Mouse (Mus musculus) heart, postnatal 25 days (tissue): Measurements from ENCODE around the gene Tfpi2. TPM values are rescaled to one million over a fixed set of nuclear protein-coding genes. Genes with fewer than 3 reads are reported as not detected.
A peak's percentile ranks its signal among the peaks of the same experiment; 100 is the strongest.

Experiments
- DNase-seq: peaks from one replicate; pipeline ENCODE4 v3.0.0; 2022; ENCODE audit warnings: low spot score
- intact Hi-C: fragments of 180-260 bp; cut with DNase I; formaldehyde crosslinking; loops from one replicate; pipeline ENCODE4 v1.15.1; 2025
- total RNA-seq, 2 experiments: library from RNA; stranded (reverse); gene quantifications; 2 replicates each; pipeline ENCODE4 v1.2.3; 2021

Tfpi2 gene
- total RNA-seq, result 1 to 10 TPM; 1.2 to 1.5 TPM

DNA sequence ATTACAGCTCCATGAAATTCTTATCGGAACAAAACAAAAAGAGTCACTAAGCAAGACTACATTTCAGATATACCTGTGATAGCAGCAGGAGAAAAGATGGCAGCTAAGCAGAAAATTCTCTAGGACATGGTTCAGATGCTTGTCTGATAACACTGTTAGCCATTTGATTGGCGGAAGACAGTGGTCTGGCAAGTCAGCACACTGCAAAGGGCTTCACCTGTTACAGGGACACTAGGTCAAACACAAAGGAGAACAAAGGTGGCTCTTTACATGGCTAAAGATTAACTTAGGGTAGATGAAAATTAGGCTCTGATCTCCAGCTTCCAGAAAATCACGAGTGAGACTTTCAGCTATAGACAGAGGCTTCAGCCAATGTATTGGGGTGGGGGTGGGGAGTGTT, at the start of gene Tfpi2:
Gene Tfpi2, minus strand, starts transcription at position 170 of the 400 bp plus-strand sequence.
- intact Hi-C loops, result no loop called here

DNA sequence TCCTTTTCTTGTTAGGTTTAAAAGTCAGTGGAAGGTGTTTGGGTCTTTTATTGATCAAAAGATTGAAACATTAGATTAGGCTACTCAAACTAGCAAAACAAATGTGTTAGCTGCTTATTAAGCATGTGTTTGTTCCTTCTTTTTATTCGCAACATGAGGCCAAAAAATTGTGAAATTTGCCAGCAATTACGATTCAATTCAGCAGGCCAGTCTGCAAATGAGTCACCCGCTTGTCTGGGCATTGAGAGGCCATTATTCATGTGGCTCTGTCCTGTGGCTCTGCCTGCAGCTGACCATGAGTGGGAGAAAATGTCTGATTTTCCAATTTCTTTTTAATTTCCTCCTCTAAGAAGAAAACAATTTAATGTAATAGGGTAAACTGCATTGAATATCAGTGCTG, 42.2 kb upstream of the Tfpi2 start:
- intact Hi-C loops, result no loop called here
- DNase-seq, result no peak

More for the DNA sequence above, at the start of gene Tfpi2:
- DNase-seq, result no peak

DNA sequence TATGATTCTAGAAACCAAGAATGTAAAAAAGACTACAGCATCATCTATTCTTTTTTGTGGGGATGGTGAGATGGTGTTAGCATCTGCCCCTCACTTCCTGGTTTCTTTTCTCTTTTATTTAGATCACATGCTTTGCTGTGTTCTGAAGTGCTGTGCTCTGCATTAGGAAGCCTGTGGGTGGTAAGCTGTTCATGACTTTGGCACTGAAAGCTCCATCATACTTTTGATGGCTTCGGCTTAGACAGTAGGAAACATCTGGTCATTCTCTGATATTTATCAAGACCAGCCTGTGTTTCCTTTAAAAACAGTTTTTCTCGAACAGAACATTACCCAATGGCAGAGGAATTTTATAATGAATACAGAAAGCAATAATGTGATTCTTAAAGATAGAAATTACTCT, 37.6 kb upstream of the Tfpi2 start:
- no peak for DNase-seq
- intact Hi-C loops, result no loop called here

DNA sequence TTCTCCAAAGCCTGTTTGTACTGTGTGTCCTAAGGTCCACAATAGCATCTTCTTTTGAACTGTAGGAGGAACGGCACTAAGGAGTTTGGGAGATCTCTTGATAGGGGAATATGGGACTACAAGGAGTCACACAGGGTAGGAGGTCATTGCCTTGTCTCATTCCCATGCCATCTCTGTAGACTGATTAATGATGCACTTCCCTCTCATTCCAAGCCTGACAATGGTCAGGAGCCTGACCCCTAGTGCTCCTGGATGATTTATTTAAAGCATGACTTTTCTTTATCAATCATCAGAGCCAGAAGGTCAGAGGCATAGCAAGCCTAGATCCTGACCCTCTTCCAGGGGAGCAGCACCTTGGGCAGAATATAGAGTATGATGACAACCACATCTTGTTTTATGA, 33.9 kb upstream of the Tfpi2 start:
- no peak for DNase-seq
- intact Hi-C loops, result no loop called here

DNA sequence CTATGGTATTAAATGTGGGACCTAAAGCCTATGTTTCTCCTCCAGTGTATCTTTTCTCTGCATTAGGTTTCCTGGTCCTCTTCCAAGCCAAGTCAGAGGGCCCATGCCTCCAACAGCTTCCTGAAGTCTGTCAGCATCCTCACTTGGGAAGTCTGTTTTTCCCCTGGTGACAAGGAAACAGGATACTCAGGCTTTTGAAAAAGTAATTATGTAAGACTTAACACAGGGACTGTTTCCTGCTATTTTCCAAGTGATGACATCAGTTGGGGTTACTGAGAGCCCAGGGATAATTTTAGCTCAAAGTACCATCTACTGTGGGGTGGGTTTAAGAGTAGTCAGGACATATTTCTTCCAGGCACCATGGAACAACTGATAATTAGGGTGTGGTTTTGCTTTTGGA, 20.8 kb upstream of the Tfpi2 start:
- intact Hi-C loops, result loop anchor here (5.0 to 10.0 kb wide), 2 partner anchors 75 to 97 kb away; no protein-coding TSS in a partner anchor
- no peak for DNase-seq

DNA sequence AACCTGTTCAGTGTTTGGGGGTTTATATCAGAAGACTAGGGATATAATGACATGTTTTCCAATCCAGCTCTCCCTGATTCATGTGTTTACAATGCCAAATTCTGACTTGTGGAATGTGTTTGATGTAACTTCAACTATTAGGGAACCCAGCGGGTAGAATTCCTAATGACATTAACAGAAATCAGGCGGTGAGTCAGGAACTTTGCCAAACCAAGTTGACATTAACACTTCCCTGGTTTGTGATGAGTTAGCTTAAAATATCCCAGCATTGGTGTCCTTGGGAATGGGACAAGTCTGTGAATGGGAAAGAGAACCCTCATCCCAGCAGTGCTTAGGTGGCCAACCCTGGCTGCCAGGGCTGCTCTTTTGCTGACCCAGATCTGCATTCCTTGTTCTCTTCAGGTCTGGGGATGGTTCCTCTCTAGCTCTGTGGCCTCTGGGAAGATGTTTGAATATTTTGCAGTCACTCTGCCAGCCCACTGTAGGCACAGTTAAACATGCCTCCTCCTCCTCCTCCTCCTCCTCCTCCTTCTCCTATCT, 19.9 kb upstream of the Tfpi2 start:
- no peak for DNase-seq
- intact Hi-C loops, result loop anchor here (5.0 to 10.0 kb wide), 2 partner anchors 74 to 96 kb away; no protein-coding TSS in a partner anchor

DNA sequence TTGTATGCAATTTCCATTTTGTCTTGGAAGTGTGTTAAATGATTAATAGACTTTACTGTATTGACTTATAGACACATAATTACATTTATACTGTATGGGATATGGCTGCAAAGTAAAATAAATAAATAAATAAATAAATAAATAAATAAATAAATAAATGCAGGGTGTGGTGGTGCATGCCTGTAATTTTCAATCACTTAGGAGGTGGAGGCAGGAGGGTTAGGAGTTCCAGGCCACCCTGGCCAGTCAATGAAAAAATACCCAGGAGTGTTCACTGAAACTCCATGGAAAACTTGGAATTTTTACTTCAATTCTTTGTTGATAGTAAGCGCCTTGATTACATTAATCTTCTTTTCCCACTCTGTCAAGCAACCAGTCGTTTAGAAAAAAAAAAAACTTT, 16.1 kb upstream of the Tfpi2 start:
- DNase-seq, result no peak
- intact Hi-C loops, result loop anchor here (2.0 to 10.0 kb wide), 4 partner anchors 38 to 93 kb away; partner anchors contain the start of gene Bet1

DNA sequence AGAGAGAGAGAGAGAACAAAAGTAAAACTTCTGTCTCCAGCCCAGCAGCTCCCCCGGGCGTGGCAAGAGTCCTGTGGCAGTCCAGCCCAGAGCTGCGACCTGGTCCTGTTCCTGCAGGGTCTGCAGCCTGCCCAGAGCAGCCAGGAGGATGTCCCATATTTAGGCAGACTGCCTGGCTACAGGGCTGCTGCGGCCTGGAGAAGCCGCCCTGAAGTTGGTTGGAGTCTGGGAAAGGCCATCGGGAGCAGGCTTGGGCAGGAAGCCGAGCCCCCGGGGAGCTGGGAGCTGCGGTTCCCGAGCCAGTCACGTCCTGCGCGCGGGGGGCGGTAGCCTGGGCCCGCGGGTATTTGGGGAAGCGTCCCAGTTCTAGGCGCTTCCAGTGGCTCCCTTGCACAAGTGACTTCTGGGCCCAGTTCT, 15.2 kb upstream of the Tfpi2 start, which contains the start of gene Gng11:
Gene Gng11, plus strand, starts transcription at position 15 of the 417 bp plus-strand sequence.
- intact Hi-C loops, result loop anchor here (2.0 to 10.0 kb wide), 3 partner anchors 37 to 83 kb away; partner anchors contain the start of gene Bet1
- DNase-seq, result peak; percentile 84

DNA sequence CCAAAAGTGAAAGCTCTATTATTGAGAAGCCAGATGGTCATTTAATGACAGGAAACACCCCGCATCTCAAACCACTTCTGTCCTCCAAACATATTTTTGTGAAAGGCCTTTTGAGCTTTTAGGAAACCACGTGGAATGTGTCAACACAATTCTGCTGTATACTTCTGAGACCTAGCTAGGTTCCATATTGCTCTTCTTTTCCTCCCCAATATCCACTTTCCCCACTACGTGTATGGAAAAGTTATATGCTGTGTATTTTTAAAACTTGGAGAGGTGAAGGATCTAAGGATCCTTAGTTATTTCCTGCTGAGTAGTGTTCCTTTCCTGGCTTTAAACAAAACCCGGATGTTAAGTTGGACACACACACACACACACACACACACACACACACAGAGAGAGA, 14.7 kb upstream of the Tfpi2 start:
- intact Hi-C loops, result loop anchor here (5.0 to 10.0 kb wide), 2 partner anchors 36 to 69 kb away; no protein-coding TSS in a partner anchor
- no peak for DNase-seq

DNA sequence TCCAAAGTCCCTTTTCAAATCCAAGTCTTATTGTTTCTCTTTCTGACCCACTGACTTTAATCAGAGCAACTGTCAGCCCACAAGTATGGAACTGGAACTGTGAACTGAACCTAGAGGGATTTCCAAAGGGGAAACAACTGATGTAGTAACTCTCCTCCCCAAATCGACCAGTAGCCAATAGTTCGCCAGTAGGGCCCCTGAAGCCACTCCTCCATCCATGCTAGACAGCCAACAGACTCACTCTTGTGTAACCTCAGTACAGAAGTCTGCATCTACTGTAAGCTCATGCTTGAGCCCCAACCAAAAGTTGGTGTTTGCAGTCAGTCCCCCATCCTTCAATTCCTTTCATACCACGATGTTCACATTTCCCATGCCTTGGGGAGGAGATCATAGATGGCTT, 12.0 kb upstream of the Tfpi2 start:
- DNase-seq, result no peak
- intact Hi-C loops, result loop anchor here (5.0 to 10.0 kb wide), 2 partner anchors 33 to 66 kb away; no protein-coding TSS in a partner anchor

DNA sequence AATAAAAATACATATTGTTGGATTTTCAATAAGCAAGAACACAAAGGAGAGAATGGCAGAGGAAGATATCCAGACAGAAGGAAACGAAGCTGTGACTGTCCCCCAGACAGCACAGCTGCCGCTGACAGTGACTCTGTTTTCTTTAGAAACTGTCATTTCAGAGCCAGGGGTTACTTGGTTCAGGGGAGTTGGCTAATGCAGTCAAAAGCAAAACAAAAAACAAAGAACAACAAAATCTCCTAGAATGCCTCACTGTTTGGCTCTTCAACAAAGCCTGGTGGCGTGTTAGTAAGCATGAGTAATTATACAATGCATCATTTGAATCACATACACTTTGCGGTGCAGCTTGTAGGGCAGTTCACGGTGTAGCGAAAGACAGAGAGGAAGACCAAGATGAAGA, 10.6 kb upstream of the Tfpi2 start:
- intact Hi-C loops, result no loop called here
- no peak for DNase-seq

DNA sequence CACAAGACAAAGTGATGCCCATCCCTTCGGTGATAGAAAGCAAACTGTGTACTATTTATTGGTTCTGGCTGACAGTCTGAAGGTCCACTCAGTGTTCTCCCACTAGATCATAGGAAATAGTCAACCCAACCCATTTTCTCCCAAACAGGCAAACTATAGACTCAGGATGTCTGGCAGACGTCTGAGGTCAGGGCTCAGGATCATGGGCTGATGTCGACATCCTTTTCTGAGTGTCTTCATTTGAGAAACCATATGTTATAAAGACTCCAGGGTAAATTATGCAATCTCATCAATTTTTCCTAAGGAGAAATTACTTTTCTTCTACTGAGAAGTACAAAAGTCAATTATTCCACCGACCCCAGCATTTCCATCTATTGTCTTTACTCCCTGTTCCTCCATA, 9.4 kb upstream of the Tfpi2 start:
- DNase-seq, result no peak
- intact Hi-C loops, result no loop called here

DNA sequence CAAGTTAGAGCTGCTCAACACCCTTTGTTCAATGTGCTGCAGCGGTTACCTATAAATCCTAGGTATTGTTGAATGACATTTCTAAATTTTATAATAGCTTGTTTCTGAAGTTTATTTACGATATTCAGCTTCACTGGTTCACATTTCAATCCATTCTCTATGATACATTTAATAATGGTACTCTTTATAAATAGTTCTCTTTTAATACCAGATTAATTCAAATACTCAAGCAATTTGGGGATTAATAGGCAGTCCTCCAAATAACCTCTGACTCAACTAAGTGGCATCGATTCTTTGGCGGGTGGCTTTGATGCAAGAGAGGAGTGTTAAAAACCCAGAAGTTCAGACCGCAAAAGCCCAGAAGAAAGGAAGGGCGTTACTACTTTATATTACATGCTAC, 4.8 kb upstream of the Tfpi2 start, which contains the start of gene Gngt1:
Gene Gngt1, plus strand, starts transcription at position 301 of the 400 bp plus-strand sequence.
- DNase-seq, result no peak
- intact Hi-C loops, result no loop called here

DNA sequence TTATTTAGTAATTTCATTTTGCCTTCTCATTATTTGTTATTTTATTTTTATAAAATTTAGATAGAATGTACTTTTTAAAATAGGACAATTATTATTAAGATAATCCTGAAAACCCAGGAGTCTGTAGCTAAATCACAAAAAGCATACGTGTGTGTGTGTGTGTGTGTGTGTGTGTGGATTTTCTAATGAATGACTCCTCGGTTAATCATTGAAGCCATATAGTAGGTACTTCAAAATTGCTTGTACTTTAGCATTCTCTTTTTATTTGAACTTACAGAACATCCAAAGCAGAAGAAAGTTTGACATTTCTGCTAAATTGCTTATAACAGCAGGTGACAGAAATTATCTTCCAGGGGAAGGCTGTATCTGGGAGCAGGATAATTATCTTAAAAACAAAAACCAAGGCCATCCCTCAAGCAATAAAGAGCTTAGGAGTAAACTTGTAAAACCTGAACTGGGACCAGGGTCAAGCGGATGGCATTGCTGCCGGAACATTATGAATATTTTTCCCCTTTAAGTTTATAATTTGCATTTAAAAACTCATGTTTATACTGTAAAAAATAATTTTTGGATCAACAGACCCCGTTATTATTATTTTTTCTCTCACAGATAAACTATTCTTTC, 5.9 kb downstream of the Tfpi2 start:
- intact Hi-C loops, result no loop called here
- DNase-seq, result no peak

DNA sequence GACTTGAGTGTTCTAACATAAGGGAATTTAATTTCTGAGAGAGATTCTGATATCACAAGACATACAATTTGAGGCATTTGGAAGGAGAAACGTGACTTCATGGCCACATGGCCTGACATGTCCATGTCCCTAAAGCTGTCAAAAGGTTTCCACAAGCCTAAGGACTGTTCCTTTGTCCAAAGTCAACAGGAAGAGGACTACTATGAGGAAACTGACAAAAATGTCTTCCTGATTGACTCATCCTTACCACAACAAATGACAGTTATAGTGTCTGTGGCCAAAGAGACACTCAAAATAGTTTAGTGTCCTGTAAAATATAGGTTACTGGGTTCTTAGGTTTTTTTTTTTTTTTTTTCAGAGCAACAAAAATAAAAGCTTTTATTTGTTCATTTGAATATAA, 15.0 kb downstream of the Tfpi2 start:
- no peak for DNase-seq
- intact Hi-C loops, result no loop called here

DNA sequence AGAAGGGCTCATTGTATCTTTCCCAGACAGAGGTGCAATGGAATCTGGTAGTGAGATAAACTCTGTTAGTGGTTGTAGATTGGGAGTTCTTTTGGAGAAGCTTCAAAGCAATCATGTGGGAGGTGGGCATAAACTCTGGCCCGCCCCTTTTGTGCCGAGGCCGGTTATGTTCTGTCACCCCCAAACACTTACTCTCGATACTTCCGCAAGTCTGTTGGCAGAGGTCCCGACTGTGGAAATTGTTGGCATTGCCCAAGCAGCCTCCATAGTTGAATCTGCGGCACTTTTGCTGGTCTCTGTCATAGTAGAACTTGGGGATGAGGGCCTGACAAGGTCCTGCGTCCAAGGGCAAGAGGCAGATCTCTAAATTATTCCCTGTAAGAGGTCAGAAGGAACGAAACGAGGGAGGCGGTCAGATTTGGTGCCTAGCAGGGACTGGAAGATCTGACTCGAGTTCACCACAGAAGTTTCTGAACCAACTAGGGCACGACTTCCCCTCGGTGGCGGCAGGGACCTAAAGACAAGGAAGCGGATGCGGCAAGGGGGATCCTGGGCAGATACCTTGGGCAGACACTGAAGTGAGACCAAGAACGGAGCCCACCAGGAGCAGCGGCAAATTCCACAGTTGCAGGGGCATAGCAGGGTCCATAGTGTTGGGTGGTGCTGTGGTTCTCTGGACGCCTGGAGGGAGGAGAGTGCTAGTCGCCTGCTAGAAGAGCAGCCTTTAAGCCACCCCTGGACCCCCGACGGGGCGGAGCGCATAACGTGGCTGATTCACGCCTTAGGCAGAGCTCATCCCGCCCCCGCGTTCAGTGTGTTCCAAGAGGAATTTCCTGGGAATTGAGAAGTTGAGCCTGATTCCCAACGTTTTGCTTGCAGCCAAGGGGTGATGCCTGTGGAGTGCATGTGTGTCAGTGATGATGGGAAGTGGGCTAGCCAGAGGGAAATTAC, 20.8 kb downstream of the Tfpi2 start:
- DNase-seq, result peak; percentile 18
- intact Hi-C loops, result loop anchor here (2.0 to 5.0 kb wide), 2 partner anchors 34 to 119 kb away; partner anchors contain the start of genes Bet1 and Gng11

DNA sequence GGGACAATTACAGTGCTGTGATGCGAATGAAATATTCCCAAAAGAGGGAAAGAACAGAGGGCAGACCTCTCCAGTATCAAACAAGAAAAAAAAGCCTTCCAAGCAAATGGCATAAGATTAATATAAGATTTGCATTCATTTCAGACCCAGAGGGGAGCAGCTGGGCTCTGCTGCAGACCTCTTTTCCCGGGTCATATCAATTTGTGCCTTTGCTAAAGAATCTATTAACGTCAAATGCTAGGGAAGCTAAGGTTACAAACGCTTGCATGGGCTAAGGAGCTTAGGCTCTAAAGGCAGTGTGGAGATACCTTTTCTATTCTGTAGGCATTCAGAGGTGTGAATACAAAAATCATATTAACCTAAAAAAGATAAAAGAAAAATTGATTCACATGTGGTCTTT, 33.8 kb downstream of the Tfpi2 start:
- intact Hi-C loops, result no loop called here

DNA sequence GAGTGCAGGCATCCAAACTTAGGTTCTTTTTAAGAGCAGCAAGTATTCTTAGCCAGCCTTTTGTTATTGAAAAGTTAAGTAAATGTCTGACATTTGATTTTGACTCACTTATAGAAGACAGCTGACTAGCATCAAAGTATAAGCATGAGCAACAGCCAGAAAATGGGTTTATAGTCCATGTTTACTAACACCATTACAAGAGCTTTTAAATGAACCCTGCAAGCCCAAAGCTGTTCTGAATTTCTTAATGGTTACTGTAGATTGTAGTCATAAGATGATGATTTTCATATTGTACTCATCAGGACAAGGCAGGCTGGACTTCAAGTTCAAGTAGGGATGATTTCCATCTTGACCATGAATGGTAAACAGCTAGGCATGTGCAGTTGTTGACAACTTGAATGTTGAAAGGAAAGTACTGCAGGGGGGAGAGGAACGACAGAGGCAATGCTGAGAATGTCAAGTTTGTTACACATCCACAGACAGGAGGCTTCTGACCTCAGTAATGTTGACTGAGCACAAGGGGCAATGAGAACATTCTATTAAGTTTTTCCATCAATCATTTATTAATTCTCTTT, 52.5 kb downstream of the Tfpi2 start:
- intact Hi-C loops, result loop anchor here (10.0 kb wide), 1 partner anchor 69 kb away; the partner anchor contains the start of gene Gng11
- DNase-seq, result no peak

More for the DNA sequence above, 33.8 kb downstream of the Tfpi2 start:
- no peak for DNase-seq

DNA sequence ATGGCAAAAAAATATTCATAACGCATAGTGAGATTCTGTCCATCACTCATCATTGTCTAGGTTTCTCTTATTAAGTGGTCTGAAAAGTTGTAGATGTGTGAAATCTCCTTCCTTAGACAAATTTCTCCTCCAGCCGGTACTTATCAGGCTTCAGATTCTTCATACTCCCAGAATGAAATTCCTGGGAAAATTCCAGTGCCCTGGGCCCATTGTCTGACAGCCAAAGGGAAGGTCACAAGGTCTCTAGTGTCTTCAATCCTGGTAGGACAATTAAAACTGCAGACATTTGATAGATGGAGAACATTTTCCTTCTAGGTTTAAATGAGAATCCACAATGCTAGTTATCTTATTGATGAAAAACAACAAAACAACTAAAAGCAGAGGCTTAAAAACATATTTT, 53.1 kb downstream of the Tfpi2 start:
- intact Hi-C loops, result loop anchor here (10.0 kb wide), 1 partner anchor 69 kb away; the partner anchor contains the start of gene Gng11
- no peak for DNase-seq

DNA sequence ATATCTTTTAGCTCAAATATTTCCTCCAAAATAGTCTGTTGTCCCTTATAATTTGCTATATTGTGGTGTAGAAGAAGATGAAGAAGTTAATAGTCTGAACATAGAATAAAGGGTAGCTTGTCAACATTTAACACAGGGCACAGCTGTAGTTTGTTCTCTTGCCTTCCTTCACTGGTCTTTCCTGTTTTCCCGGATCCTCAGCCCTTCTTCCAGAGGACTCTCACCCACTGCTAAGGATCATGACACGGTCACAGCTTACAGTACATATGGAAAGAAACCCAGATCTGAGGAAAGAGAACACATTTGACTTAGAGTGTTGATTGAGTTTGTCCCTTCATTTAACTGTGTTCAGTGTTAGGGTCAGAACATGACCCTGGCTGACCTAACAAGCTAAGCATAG, 53.7 kb downstream of the Tfpi2 start:
- DNase-seq, result no peak
- intact Hi-C loops, result loop anchor here (10.0 kb wide), 1 partner anchor 70 kb away; the partner anchor contains the start of gene Gng11
